Mouse (Mus musculus): ENCODE measurements around the gene Mdm1. TPM values are rescaled to one million over a fixed set of nuclear protein-coding genes. Genes with fewer than 3 reads are reported as not detected.

Mdm1 gene
- polyA plus RNA-seq (2021; fragmentation: Nextera tagmentation), result 3.9 and 4.5 TPM in 2 replicates
- long read RNA-seq, experiment 1, transcript Mdm1-208 (3 exons, 1,318 nt), result minor isoform, 8 of 39 reads
- long read RNA-seq, experiment 1, transcript Mdm1-202 (15 exons, 2,461 nt), result major isoform, 9 of 39 reads
- long read RNA-seq, experiment 1, partial matches to known transcripts, result 6 of 39 reads
- long read RNA-seq, experiment 1, other reads (novel, unspliced or antisense), result 10 of 39 reads
- long read RNA-seq, experiment 2, partial matches to known transcripts, result 0 of 3 reads
- long read RNA-seq, experiment 2, other reads (novel, unspliced or antisense), result 0 of 3 reads

GRCm38 (mm10) chr10:118141018-118141883 lies at the start of gene Mdm1:
Gene Mdm1, plus strand, starts transcription at chr10:118141811.

GRCm38 (mm10) chr10:118204642-118205041 lies 63.0 kb downstream of the Mdm1 start, which contains the start of gene Il22:
Gene Il22, plus strand, starts transcription at chr10:118204942.

Other genes starting within 250 kb of the Mdm1 start
- 0.23 and 0.39 TPM in 2 replicates for gene Il22, start 63.1 kb downstream of the Mdm1 start, polyA plus RNA-seq (2021; fragmentation: Nextera tagmentation)
- not detected in 2 replicates for gene Gm32717, start 99.0 kb downstream of the Mdm1 start, polyA plus RNA-seq (2021; fragmentation: Nextera tagmentation)
- gene Gm32802, start 116.9 kb downstream of the Mdm1 start, polyA plus RNA-seq (2021; fragmentation: Nextera tagmentation), result not detected in 2 replicates
- gene Iltifb, start 153.2 kb downstream of the Mdm1 start, polyA plus RNA-seq (2021; fragmentation: Nextera tagmentation), result 0.41 and 0.59 TPM in 2 replicates
- not detected in 2 replicates for gene Gm9040, start 185.2 kb downstream of the Mdm1 start, polyA plus RNA-seq (2021; fragmentation: Nextera tagmentation)
- not detected in 2 replicates for gene Gm9044, start 190.6 kb downstream of the Mdm1 start, polyA plus RNA-seq (2021; fragmentation: Nextera tagmentation)
- gene Gm9045, start 196.0 kb downstream of the Mdm1 start, polyA plus RNA-seq (2021; fragmentation: Nextera tagmentation), result not detected in 2 replicates
- not detected in 2 replicates for gene Gm9046, start 201.4 kb downstream of the Mdm1 start, polyA plus RNA-seq (2021; fragmentation: Nextera tagmentation)
- not detected in 2 replicates for gene Gm9048, start 206.9 kb downstream of the Mdm1 start, polyA plus RNA-seq (2021; fragmentation: Nextera tagmentation)
- gene Gm9049, start 212.3 kb downstream of the Mdm1 start, polyA plus RNA-seq (2021; fragmentation: Nextera tagmentation), result not detected in 2 replicates

All from left cerebral cortex, adult 6 months (tissue).